Mouse (Mus musculus): ENCODE measurements at regions not wholly inside any gene's neighbourhood (a gene's known extent, or its start where the extent isn't known, plus 50 kb on each side); places are given as distances from the start of the nearest gene placed in this dataset.

DNA sequence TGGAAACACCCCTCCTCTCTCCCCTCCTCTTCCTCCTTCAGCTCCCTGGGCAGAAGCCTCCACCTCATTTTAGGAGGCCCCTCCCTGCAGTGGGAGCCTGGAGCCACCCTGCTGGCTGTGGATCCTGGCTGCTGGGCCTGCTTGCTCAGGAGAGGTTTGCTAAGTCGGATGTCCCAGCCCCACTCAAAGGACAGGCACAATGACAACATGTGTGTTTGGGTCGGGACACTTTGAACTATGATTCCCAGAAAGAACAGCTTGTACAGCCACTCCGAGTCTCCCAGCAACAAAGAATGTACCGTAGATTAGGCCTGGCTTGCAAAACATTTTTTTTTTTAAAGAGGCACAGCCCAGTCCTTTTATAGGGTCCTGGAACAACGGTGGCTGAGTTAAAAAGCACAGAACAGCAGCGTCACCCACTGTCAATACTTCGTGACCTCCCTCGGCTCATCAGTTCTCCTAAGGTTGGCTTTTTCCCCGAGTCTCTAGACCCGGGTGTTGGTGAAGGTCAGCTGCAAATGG, 142.7 kb upstream of the Irf2bp2 start:
- DNase-seq, result no peak

DNA sequence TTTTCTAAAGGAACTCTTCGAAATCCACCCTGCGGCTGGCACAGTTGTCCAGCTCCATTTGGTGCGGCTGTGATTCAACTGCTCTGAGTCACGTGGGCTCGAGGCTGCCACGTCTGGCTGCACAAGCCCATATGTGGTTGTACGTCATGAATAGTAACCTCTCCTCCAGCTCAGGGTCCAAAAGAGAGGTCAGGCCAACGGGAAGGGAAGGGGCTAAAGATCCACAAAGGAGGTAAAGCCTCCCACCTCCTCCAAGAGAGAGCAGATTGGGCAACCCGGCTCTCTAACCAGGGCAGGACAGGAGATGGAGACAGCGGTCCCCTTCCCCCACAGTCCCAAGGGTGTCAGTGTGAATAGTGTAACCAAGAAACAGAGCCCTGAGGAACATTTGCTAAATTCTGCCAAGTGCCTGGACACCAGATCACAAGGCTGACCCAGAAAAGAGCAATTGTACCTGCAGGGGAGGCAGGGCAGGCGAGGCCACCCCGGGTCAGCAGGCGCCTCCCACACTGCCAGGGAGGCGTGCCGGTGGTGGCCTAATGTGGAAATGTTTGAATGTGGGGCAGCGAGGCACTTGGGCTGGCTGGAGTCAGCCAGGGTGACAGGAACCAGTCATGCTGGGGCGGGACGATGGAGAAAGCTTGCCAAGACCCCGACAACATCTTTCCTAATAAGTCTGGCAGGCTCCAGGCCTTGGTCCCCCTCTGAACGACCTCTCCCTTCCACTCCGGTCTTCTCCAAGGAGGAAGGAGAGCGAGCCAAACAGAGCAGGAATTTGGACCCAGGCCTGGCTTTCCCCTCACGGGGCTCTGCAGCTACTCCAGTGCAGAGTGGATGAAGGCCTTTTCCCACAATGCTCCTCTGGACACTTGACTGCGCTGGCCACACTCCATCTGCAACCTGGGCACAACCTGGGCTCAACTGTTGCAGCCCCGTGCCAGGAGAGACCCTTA, 142.0 kb upstream of the Irf2bp2 start:
- DNase-seq, result no peak

DNA sequence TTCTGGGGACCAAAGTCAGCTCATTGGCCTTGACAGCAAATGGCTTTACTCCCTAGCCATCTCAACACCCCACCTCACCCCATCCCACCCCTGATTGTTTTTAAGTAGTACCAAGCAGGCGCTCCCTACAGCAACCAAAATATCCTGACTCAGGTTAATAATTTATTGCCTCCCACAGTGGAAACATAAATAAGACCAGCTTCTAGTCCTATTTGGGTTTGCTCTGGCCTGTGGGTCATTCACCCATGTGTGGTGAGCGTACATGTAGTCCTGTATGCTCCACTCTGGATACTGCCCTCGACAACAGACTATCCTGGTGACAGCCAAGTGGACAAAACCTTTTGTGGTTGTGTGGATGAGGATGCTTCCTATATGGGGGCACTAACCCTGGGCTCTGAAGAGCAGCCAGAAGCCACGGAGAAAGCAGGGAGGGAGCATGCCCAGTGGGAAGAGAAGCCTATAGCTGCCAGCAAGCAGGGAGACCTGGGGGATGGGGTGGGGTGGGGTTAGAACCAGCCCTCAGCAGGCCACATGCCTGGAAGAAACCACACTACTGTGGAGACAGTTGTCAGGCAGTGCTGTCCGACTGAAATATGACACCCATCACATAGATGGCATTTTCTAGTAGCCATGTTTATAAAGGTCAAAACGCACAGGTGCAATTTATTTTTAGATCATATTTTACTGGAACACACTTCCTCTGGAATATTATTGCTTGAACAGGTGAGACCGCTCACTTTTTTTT, 141.1 kb upstream of the Irf2bp2 start:
- no peak for DNase-seq

GRCm38 (mm10) chr8:126733779-126734178, 140.0 kb upstream of the Irf2bp2 start:
- DNase-seq, result no peak

GRCm38 (mm10) chr8:126733307-126733706, 139.5 kb upstream of the Irf2bp2 start:
- no peak for DNase-seq

DNA sequence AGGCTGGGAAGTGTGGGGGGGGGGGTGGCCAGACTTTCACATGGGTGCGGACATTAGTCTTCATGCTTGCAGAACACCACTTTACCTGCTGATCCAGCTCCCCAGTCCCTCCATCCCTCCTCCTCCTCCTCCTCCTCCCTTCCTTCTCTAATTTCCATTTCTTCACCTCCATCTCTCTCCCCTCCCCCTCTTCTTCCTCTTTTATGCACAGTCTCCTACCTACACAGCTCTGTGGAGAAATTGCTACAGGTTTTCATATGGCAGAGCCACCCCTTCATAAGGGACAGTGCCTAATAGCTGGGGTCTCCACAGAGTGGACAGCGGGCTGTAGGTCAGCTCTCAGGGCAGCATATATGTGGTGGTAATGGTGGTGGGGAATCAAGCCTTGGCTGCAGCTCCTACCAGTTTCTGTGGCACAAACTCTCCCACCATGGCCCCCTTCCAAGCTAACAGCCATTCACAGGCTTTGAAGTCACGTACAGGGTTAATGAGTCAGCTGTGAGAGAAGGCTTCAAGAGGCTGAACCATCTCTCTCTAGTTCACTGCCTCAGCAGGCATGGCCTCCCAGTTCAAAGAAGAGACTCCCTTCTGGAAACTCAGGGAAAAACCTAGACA, 136.3 kb upstream of the Irf2bp2 start:
- no peak for DNase-seq

DNA sequence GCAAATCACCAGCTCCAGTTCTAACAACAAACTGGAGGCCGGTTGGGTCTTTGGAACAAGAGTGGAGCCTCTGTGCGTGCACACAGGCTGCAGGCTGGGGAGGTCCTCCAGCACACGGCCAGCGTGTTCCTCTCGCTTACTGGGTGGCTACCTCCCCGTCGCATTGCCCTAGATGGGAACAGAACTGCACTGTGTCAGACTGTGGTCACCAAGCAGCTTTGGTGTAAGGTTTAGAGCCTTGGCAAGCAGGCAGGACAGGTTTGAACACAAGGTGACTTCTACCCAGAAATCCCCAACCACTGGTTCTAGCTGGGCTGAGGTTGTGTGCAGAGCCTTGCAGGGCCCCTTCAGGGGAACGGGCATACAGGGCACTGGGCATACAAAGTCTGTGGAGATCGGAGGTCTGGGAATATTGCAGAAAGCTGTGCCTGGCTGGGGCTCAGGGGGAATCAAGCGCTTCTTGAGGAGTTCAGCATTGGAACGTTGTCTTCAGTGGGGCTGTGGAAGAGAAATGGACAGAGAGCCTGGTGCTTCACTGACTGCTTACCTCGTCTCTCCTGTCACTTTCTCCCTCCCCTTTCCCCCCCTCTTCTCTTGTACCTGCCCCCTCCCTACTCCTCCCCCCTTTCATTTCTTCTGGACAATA, 135.3 kb upstream of the Irf2bp2 start:
- no peak for DNase-seq

- no peak for DNase-seq
These were observed 134.3 kb upstream of the Irf2bp2 start for GRCm38 (mm10) chr8:126728135-126728534.

- no peak for DNase-seq
These were observed 133.3 kb upstream of the Irf2bp2 start for GRCm38 (mm10) chr8:126727068-126727467.

DNA sequence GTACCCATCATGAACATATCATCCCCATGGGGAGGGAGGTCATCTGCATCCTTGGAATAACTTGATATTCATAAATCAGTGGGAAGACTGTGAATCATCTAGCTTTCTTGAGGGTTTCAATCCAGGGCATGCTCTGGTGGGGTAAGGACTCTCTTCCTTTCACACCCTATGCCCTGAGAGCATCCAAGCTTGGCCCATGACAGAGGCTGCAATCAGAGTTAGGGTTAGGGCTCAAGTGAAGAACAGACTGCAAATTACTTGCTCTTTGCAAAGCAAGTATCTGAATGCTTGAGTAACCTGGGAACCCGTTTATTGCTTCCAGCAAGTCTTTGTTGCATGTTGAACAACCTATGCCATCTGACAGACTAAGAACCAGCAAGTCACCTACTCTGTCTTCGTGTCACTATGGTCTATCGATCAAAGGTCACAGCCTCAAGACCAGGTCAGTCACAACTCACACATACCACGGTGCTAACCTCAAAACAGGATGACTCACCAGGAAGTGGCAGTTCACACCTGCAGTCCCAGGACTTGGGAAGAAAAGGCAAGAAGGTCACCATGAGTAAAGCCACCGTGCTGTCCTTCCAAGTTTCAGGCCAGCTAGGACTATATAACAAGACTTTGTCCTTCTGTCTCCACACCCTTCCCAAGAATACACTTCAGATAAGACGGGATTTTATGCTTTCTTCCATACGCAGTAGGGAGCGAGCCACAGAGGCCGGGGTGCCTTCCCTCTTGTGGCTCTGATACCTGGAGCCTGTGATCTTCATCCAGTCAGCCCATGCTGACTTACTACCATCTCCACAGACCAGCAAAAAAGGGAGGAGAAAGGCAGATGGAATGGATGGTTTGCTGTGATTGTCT, 129.7 kb upstream of the Irf2bp2 start:
- DNase-seq, result no peak

GRCm38 (mm10) chr8:126721621-126722020, 127.8 kb upstream of the Irf2bp2 start:
- peak; percentile 63 for DNase-seq

DNA sequence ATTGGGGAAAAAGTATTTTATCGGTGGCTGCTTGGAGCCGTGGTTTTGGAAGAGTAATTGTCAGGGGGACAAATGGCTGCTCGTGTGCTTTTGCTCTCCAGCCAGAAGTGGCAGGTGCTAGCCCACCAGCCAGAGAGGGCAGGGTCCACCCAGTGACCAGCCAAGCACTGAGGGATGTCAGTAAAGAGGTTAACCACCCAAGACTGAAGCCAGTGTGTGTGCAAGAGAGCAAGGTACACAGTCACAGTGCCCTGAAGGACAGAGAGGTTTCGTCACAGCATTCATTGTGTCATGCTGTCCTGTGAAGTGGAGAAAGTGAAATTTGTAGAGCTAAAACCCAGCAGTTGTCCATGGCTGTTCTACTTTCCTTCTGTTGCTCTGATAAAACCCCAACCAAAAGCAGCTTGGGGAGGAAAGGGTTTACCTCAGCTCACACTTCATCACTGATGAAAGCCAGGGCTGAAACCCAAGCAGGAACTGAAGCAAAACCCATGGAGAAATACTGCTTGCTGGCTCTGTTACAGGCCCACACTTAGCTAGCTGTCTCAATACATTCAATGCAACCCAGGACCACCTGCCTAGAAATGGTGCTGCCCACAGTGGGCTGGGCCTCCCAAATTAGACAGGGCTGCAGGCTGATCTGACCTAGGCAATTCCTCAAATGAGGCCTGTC, 126.8 kb upstream of the Irf2bp2 start:
- DNase-seq, result no peak

- no peak for DNase-seq
These were observed 126.0 kb upstream of the Irf2bp2 start for GRCm38 (mm10) chr8:126719748-126720147.

GRCm38 (mm10) chr8:126717652-126718155, 123.9 kb upstream of the Irf2bp2 start:
- no peak for DNase-seq

GRCm38 (mm10) chr8:126715666-126716065, 121.9 kb upstream of the Irf2bp2 start:
- DNase-seq, result no peak

DNA sequence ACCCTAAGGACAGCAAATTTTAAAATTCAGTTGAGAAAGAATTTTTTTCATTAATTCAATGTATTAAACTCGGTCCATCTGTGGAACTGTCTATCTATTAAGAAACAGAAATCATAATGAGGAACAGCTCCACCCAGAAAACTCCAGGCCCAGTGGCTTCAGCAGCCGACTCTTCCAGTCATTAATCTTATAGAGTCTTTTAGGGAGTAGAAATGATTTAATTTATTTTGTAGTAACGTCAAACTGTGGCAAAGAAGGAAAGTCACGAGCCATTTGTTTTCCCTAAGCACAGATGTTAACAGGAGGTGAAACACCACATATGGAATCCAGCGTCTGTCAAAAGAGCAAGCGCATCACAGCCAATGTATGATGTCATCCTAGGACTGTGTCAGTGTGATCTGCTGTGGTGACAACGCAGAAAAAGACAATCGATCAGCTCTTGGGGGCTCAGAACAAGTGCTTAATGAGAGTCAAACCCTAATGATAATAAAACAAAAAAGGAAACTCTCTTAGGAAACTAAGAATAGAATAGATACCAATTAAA, 119.9 kb upstream of the Irf2bp2 start:
- DNase-seq, result no peak

GRCm38 (mm10) chr8:126713181-126713580, 119.4 kb upstream of the Irf2bp2 start:
- no peak for DNase-seq

GRCm38 (mm10) chr8:126712749-126713148, 119.0 kb upstream of the Irf2bp2 start:
- DNase-seq, result no peak

DNA sequence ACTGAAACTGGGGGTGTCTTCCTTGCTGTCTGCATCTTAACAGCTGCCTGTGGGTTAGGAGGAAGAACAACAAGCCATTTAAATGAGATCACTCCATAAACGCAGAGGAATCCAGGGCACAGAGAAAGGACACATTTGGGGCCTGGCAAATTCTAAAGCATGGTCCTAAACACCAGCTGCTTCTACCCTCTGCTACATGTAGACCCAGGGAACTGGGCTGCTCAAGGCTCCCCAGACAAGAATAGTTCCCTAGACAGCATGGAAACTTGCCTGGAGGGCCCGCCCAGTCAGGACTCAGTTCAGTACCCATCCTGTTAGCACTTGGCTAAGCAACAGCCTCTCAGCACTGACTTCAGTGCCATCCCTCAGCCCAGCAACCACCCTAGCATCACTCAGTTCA, 115.2 kb upstream of the Irf2bp2 start:
- DNase-seq, result no peak

DNA sequence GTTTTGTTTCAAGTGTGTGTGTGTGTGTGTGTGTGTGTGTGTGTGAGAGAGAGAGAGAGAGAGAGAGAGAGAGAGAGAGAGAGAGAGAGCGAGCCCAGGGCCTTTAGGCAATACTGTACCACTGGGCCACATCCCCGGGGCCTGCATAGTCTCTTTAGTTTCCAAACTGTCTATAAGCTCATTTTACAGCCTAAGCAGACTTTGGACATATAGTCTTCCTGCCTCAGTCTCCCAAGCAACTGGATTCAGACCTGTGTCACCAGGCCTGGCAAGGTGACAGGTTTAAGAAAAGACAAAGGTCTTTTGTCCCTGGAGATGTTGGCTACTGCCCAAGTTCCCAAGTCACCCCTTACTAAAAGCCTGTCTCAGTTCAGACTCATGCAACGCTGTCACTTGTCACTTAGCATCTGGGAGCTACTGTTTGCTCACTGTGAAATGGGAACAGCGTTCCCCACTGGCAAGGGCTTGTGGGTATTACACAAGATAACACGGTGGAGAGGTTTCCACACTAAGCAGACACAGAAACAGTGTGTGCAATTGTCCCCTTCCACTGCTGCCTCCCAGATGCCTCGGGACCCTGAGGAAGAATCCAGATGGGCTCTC, 113.6 kb upstream of the Irf2bp2 start:
- no peak for DNase-seq

All from thymus, postnatal 4 days (tissue).